Mouse (Mus musculus) right cerebral cortex, postnatal 14 days (tissue): ENCODE measurements around the gene Vapb.
"Not testable (repeated sequence)": the region's sequence is repeated elsewhere in the genome, so short reads cannot be mapped to it uniquely, and the experiment has no call there.

Experiments
- DNase-seq: peaks from one replicate; pipeline ENCODE4 v3.0.0; 2022

Vapb gene

GRCm38 (mm10) chr2:173737222-173737989, at the start of gene Vapb:
Gene Vapb, plus strand, starts transcription at chr2:173737511.
- DNase-seq = peak; percentile 100

- no peak for DNase-seq
Measured at GRCm38 (mm10) chr2:173689835-173690234, 47.5 kb upstream of the Vapb start.

GRCm38 (mm10) chr2:173691748-173692147, 45.6 kb upstream of the Vapb start:
- DNase-seq = no peak

- no peak for DNase-seq
Measured at GRCm38 (mm10) chr2:173692693-173693092, 44.6 kb upstream of the Vapb start.

- DNase-seq = no peak
Measured at GRCm38 (mm10) chr2:173698850-173699249, 38.5 kb upstream of the Vapb start.

- DNase-seq = peak; percentile 34
Measured at GRCm38 (mm10) chr2:173702096-173702866, 35.0 kb upstream of the Vapb start.

- no peak for DNase-seq
Measured at GRCm38 (mm10) chr2:173702867-173703237, 34.5 kb upstream of the Vapb start.

- no peak for DNase-seq
Measured at GRCm38 (mm10) chr2:173705827-173706551, 31.3 kb upstream of the Vapb start.

GRCm38 (mm10) chr2:173707626-173708025, 29.7 kb upstream of the Vapb start:
- not testable (repeated sequence) for DNase-seq

GRCm38 (mm10) chr2:173710193-173710592, 27.1 kb upstream of the Vapb start:
- no peak for DNase-seq

GRCm38 (mm10) chr2:173712656-173713055, 24.7 kb upstream of the Vapb start:
- no peak for DNase-seq

GRCm38 (mm10) chr2:173713241-173713640, 24.1 kb upstream of the Vapb start:
- DNase-seq = no peak

- DNase-seq = no peak
Measured at GRCm38 (mm10) chr2:173714620-173715218, 22.6 kb upstream of the Vapb start.

- peak; percentile 25 for DNase-seq
Measured at GRCm38 (mm10) chr2:173716966-173717365, 20.3 kb upstream of the Vapb start.

GRCm38 (mm10) chr2:173719115-173719514, 18.2 kb upstream of the Vapb start, which contains the start of gene 1700010B08Rik:
Gene 1700010B08Rik, plus strand, starts transcription at chr2:173719415.
- not testable (repeated sequence) for DNase-seq

GRCm38 (mm10) chr2:173722251-173722857, 15.0 kb upstream of the Vapb start:
- no peak for DNase-seq

GRCm38 (mm10) chr2:173724382-173724781, 12.9 kb upstream of the Vapb start:
- no peak for DNase-seq

- DNase-seq = no peak
Measured at GRCm38 (mm10) chr2:173724940-173725807, 12.1 kb upstream of the Vapb start.

GRCm38 (mm10) chr2:173725819-173726218, 11.5 kb upstream of the Vapb start:
- no peak for DNase-seq

- peak; percentile 15 for DNase-seq
Measured at GRCm38 (mm10) chr2:173730444-173730966, 6.8 kb upstream of the Vapb start.

GRCm38 (mm10) chr2:173734426-173734825, 2.9 kb upstream of the Vapb start:
- no peak for DNase-seq
